Mouse (Mus musculus): ENCODE results near the gene Troap.

Troap gene

DNA sequence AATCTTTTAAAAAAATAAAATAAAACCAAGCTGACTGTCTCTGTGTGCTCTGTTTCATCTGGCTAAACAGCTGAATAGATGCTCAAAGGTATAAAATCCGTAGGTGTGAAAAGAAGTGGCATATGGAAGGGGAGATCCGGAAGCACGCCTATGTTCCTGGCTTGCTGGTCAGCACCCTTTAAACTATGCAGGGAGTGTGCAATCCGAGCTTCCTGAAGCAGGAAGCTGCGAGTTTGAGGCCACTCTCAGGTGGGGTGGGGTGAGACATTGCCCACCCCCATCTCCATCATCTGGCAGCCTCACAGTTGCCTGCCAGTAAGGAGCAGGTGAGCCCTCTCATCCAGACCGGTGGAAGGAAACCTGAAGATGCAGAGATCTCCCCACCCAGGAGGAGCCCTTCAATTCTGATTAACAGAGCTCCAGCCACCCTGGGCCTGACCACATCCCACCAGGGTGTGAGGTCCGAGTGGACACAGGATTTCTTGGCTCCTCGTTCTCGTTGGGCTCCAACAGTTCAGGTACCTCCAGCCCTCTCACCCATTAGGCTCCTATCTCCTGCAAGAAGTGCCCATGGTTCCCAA lies at the start of gene Troap:
TSS of gene Troap (plus strand) at position 557 of the 581 bp plus-strand sequence.
- no peak for DNase-seq (ENCODE audit: low read depth)

DNA sequence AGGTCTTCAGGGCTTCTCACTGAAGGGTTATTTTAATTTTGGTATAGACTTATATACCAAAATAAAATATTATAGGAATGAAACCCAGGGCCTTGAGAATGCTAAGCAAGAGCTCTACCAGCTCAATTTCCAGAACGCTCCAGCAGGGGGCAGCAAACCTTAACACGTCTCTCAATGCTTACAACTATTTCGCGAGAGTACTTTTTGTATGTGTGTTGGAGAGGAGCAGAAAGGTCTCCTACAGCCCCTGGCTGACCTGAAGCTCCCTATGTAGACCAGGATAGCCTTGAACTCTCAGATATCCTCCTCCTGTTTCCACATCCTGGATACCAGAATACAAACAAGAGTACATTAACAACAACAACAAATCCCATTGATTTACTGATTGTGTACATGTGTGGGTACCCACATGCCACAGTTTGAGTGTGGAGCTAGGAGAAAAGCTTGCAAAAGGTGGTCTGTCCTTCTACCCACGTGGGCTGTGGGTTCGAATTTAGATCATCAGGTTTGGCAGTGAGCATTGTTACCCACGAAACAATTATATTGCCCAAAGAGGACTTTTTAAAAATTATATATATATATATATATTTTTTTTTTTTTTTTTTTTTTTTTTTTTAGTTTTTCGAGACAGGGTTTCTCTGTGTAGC lies 49.6 kb upstream of the Troap start:
- peak; percentile 94 for DNase-seq (ENCODE audit: low read depth)

DNA sequence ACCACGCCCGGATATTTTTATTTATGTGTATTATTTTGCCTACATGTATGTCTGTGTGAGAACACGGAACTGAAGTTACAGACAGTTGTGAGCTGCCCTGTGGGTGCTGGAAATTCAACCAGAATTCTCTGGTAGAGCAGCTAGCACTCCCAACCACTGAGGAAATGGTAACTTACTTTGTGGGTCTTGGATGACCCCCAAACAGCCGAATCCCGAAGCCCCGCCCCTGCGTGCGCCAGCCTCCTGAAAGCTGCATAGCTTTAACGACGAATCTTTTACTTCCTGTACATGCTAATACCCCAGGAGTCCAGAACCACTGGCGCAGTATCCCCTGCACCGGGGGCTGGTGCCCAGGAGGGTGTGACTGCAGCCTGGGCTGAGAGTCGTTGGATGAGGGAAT lies 49.0 kb upstream of the Troap start:
- no peak for DNase-seq (ENCODE audit: low read depth)

DNA sequence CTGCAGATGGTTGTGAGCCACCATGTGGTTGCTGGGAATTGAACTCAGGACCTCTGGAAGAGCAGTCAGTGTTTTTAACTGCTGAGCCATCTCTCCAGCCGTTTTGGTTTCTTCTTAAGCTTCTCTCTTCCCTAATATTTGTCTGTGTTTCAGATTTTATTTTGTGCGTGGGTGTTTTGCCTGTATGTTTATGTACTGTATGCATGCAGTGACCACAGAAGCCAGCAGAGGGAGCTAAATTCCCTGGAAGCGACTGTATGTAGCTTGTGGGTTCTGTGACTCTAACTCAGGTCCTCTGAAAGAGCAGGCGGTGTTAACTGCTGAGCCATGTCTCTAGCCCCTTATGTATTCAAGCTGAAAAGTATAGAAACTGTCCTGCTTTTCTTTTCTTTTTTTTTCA lies 48.1 kb upstream of the Troap start:
- peak; percentile 94 for DNase-seq (ENCODE audit: low read depth)

DNA sequence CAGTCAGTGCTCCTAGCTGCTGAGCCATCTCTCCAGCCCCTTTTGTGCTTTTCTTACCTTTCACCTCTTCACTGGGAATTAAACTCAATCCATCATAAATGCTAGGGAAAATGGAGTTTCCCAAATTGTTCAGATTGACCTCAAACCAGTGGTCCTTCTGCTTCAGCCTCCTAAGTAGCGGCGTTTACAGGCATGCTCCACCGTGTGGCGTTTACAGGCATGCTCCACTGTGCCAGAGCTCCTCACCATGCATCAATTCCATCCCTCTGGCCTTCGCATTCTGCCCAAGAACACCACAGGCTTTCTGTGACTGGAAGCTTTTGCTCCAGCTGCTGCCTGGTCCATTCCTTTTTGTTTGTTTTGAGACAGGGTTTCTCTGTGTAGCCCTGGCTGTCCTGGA lies 47.3 kb upstream of the Troap start:
- DNase-seq (ENCODE audit: low read depth), result no peak

DNA sequence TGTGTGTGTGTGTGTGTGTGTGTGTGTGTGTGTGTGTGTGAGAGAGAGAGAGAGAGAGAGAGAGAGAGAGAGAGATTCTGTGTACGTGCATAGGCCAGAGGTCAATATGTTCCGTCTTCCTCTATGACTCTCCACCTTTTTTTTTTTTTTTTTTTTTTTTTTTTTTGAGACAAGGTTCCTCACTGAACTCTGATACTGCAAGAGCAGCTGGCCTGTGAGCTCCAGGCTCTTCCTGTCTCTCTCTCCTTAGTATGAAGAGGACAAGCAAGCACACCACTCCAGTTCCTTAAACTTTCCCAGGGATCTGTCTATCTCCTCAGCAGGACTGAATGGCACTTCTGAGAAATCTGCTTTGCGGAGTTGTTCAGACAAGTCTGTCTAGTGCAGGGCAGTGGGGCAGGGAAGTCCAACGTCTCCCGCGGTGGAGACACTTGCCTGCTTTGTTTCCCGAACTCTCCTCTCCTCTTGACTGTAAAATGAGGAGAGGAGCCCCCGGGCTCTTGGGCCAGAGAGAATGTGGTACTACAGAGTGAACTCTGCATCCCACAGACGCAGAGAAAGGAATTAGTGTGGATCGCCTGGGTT lies 45.4 kb upstream of the Troap start:
- peak; percentile 63 for DNase-seq (ENCODE audit: low read depth)

DNA sequence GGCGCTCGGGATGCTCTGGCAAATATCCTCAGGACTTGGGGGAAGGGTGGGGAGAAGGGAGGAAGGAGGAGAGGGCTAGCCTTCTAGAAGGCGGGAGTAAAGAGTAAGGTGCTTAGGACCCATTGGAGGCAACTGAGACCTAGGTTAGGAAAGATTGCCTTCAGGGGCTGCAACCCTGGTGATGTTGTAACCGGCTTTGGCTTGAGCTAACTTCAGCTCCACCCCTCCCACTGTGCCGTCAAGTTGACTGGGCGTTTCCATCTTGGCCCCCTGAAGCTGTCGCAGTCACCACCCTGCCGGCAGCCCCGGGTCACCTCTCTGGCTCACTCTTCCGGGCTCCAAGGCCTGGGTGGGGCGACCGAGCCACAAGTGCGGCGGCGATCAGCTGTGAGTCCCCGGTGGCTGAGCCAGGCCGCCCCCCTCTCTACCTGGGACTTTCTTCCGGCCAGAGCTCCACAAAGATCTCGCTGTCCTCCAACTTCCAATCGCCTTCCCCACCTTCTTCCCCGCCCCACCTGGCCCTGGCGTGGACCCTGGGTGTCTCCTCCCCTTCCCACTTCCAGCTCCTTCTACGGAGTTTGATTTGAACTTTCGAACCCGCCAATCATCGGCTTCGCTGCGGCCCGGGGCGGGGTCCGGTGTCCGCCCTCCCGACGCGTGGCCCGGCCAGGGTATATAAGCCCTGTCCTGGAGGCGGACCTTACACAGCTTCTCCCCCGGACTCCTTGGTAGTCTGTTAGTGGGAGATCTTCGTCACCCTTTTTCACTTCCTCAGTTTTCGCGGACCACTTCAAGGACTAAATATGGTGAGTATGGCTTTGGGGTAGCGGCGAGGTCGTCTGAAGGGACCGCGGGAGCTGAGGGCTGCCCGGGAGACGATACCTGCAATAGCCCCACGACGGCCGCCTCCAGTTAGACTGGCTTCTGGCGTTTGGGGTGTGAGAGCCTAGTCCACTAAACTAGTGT lies 44.5 kb upstream of the Troap start, which contains the start of gene Tuba1c:
TSS of gene Tuba1c (plus strand) at position 273 of the 966 bp plus-strand sequence.
- DNase-seq (ENCODE audit: low read depth), result peak; percentile 98

DNA sequence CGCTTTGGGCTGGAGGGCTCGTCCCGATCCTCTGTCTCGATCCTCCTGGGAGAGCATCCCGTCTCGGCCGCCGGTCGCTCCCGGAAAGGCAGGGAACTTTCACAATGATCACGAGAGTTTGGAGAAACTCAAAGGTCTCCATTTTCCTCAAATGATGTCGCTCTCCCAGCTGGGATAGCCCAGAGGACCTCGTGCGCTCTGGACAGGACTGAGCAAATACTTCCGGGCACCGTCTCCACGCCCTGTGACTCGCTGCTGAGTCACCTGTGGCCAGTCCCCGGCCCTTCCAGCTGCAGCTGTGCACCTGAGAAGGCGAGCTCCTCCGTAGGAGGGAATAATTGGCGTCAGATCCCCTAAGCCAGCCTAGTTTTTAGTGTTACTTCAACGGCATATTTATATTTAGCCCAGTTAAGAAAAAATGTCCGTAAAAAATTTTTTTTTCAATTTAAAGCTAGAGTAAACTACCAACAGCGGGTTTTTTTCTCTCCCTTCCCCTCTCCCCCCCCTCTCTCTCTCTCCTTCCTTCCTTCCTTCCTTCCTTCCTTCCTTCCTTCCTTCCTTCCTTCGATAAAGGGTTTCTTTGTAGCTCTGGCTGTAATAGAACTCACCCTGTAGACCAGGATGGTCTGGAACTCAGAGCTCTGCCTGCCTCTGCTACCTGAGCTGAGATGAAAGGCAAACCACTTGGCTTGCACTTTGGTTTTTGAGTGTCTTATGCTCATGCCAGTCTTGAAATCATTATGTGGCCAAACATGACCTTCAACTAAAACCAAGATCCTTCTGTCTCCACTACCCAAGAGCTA lies 43.6 kb upstream of the Troap start:
- peak; percentile 72 for DNase-seq (ENCODE audit: low read depth)

DNA sequence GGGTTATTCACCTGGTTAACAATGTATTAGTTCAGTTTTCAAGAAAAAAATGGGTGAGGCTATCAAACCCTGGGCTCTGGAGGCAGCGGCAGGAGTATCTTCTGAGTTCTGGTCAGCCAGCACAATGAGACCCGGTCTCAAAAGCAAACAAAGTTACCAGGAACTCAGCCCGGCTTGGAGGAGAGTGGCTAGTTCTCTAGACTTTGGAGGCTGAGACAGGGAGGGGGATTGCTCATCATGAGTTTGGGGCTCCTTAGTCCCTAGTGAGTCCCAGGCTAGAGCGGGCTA lies 43.0 kb upstream of the Troap start:
- DNase-seq (ENCODE audit: low read depth), result no peak

DNA sequence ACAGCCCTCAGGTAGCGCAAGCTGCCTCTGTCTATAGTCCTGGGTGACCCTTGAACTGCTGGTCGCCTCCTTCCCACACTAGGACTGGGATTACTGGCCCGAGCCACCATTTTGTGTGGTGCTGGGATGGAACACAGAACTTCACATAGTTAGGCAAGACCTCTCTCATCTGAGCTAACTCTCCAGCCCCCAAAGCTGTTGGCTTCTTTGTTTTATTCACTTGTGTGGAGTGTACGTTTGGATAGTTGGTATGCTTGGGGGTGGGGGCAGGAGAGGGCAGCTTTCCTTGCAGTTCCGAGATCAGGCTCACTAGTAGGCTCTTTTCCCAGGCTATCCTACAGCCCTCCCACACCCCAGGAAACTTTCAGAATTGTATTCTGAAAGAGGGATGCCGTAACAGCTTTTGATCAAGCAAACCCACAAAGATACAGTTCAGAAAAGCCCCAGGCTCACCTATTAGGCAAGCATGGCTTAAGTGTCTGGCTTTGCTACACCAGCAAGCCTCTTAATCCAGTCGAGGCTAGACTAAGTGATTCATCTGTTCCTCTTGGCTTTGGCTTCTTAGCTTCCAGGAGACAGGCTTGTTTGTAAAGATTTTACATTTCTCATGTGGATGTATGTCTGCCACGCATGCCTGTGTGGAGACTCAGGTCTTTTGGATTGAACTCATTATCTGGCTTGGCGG lies 42.2 kb upstream of the Troap start:
- DNase-seq (ENCODE audit: low read depth), result no peak

DNA sequence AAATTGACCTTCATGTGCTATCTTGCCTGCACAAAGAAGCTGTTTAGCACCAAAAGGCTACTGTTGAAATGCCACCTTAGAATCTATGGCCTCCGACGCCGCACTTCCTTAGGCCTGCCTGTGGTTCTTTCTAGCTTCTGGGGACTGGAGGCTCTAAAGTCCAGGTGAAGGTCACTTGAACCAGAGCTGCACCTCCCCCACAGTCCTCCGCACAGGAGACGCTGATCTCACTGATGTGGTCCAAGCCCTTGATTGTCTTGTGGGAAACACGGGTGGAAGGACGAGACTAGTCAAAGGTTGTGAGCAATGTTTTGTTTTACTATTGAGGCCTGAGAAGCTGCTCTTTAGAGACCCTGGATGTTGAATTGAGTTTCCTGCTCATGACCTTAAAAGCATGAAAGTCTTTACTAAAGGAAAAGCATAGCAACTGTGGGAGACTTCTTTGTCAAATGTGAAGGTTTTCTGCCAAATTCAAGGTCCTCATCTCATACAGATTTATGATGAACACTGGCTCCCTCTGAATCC lies 41.6 kb upstream of the Troap start:
- no peak for DNase-seq (ENCODE audit: low read depth)

DNA sequence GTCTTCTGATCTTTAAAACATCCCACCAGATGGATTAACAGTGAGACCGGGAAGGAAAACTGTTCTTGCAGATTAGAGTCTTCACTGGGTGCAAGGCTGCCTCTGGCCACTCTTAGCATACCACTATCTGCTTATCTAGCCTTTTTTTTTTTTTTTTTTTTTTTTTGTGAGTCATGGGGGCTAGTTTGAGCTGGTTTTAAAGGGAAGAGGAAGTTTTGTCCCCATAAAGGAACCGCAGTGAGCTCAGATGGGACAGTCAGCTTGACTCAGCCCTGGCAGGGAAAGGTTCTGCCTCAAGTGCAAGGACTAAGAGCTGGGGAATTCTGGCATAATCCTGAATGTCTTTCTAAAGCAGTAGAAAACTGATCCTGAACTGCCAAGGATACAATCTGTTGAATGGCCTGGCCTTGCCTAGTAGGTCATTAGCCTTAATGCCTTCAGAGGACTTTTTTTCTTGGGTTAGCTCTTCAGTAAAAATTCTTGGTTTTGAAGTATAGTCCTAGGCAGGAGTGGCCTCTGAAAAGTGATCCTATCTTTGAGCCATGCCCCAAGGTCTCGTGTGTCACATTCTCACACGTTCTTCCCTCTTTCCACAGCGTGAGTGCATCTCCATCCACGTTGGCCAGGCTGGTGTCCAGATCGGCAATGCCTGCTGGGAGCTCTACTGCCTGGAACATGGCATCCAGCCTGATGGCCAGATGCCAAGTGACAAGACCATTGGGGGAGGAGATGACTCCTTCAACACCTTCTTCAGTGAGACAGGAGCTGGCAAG lies 40.7 kb upstream of the Troap start:
- DNase-seq (ENCODE audit: low read depth), result no peak

DNA sequence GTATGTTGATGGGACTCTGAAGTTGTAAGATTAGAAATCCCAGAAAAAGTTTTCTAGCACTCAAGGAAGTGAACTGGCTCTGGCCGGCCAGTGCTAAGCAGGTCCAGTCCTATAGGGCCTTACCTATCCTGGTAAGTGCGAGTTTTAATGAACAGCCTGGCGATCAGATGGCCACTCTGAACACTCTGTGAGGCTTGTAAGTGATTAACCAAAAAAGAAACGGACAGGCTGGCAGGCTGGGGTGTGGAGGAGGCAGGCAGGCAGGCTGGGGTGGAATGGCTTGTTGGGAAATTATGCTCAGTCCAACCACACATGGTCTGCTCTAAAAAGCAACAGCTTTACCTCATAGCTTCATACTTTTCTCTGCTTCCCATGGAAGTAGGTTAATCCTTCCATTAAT lies 38.9 kb upstream of the Troap start:
- DNase-seq (ENCODE audit: low read depth), result no peak

DNA sequence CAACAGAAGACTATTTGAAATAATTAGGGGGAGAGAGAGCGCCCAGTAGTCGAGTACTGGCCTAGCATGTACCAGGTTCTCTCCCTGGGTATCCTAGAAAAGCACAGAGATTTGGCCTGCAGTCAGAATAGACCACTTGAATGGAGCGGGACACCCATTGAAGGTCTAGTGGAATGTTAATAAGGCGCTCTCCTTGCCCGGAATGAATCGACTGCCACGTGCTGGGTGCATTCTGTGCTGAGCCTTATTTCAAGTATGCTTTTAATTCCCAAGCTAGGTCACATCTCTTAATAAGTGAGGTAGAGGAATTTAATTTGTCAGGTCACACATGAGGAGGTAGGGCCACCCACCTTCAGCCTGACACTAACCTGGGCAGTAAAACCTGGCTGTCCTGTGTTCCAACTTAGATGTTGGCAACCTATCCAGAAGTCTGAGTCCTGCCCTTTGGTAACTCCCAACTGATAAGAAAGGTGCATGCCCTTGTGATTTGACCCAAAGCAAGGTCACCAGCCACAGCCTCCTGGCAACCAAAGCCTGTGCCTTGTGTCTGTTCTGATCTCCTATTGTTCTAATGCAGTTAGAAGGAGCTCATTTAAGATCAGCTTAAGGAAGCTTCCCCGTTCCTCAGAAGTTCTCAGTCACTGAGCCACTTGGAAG lies 38.0 kb upstream of the Troap start:
- DNase-seq (ENCODE audit: low read depth), result no peak

DNA sequence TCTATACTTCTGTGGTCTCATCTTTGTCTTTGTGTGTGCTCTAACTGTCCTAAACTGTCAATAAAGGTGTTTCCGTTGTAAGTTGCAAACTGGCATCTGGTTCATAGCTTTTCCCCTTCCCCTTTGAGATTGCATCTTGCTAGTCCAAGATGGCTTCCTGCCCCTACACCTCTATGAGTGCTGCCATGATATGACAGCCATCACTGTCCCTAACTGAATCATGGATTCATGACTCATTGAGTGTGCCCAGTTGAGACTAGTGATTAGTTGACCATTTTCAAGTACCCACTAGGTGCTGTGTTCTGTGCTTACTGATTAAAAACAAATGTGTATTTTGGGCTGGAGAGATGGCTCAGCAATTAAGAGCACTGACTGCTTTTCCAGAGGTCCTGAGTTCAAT lies 36.4 kb upstream of the Troap start:
- DNase-seq (ENCODE audit: low read depth), result no peak

DNA sequence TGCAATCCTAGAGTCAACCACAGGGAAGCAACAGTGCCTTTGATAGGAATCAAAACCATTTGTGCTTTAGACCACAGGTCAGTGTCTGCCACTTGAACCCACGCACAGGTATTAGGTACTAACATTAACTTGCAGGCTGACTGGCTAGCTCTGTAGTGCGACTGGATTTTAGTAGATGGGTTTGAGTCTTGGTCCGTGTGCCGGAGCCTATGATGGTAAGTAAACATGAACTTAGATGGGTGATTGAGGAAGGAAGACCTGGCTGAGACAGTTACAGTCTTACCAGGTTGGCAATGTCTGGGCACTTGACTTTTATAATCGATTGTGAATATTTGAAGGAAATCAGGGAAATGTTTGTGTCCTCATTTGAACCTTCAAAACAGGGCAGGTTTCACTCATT lies 35.6 kb upstream of the Troap start:
- DNase-seq (ENCODE audit: low read depth), result no peak

DNA sequence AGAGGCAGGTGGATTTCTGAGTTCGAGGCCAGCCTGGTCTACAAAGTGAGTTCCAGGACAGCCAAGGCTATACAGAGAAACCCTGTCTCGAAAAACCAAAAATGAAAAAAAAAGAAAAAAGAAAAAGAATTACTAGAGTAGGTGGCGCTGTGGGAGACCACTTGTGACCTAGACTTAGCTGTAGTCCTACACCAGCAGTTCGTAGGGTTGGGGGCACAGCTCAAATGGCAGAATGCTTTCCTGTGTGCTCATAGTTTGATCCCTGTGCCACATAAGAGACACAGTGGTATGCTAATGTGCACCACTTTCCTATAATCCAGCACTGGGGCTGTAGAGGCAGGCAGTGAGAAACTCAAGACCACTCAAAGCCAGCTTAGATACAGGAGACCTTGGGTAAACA lies 35.1 kb upstream of the Troap start:
- no peak for DNase-seq (ENCODE audit: low read depth)

DNA sequence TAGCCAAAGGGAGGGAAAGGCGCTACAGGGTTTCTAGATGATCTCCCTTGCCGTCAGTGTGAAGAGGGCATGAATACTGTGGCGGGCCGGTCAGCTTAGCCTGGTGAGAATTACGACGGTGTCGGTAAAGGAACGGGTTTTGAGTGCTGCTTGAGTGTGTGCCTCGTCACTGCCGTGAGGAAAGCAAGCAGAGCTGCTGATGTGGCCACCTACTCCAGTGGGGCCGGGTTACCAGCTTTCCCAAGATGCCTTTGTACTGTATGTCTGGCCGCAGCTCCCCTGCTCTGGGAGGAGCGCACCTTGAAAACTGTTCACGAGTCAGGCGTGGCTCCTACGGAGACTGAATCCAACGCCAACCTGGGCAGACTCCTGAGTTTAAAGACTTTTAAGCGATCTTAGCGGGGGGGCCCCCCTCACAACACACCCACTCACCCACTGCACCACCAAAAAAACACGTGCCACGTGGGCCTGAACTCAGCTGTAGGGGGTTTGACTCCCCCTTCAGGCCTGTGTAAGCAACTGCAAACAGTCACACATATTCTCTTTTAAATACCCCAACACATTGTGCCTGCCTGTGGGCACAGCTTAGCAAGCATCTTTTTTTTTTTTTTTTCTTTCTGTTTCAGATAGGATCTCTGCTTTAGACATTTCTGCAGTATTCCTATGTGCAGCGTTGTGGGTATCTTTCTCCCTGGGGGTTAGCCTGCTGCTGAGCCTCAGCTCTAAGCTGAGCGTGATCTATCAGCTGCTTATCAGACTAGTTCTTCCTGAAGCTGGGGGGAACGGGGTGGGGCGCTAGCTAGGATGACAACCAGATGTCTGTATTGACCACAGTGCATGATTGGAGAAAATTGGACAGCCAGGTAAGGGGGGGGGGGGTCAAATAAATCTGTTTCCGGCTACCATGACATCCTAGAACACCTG lies 34.1 kb upstream of the Troap start:
- peak; percentile 43 for DNase-seq (ENCODE audit: low read depth)

All from induced T-regulatory cell, adult 2 months (primary cell).